Mouse (Mus musculus) cerebellum, adult 11 months (tissue): ENCODE data around the gene Hoxc6.

Experiments used
- DNase-seq: peaks from one replicate; pipeline ENCODE4 v3.0.0; 2022

The Hoxc6 gene

DNA sequence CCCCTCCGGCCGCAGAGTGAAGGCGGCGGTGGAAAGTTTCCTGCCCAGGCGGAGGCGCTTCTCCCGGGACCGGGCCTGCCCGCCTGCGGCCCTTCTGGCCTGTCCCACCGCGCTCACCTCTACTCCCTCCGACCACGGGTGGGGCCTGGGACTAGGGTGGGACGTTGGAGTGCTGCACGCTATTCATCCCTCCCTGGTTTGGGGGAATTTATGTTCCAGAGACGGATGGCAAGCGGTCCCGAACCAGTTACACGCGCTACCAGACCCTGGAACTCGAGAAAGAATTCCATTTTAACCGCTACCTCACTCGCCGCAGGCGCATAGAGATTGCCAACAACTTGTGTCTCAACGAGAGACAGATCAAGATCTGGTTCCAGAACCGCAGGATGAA lies 16.9 kb downstream of the Hoxc6 start:
- no peak for DNase-seq

GRCm38 (mm10) chr15:103015406-103016166 lies 17.5 kb downstream of the Hoxc6 start:
- DNase-seq = no peak

GRCm38 (mm10) chr15:103018636-103019035 lies 20.6 kb downstream of the Hoxc6 start, which contains the start of gene Hoxc4:
Gene Hoxc4 (plus strand): TSS chr15:103018934.
- no peak for DNase-seq

GRCm38 (mm10) chr15:103020899-103021418 lies 22.9 kb downstream of the Hoxc6 start:
- no peak for DNase-seq

- no peak for DNase-seq
Observed at GRCm38 (mm10) chr15:103021544-103021943, 23.5 kb downstream of the Hoxc6 start.

DNA sequence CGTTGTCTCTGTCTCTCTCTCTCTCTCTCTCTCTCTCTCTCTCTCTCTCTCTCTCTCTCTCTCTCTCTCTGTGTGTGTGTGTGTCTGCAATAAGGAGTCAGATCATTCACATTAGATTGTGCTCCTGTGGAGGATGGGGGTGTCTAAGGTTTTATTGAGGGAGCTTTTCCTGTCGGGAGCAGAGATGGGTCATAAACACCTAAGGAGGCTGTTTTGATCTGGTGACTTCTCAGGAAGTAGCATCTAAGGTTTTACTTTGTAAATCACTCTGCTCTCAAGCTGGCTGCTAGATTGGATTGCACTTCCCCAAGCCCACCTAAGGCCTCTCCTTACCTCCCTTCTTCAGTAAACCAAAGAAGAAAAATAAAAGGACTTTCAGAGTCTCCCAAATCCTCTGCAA lies 26.1 kb downstream of the Hoxc6 start:
- no peak for DNase-seq

DNA sequence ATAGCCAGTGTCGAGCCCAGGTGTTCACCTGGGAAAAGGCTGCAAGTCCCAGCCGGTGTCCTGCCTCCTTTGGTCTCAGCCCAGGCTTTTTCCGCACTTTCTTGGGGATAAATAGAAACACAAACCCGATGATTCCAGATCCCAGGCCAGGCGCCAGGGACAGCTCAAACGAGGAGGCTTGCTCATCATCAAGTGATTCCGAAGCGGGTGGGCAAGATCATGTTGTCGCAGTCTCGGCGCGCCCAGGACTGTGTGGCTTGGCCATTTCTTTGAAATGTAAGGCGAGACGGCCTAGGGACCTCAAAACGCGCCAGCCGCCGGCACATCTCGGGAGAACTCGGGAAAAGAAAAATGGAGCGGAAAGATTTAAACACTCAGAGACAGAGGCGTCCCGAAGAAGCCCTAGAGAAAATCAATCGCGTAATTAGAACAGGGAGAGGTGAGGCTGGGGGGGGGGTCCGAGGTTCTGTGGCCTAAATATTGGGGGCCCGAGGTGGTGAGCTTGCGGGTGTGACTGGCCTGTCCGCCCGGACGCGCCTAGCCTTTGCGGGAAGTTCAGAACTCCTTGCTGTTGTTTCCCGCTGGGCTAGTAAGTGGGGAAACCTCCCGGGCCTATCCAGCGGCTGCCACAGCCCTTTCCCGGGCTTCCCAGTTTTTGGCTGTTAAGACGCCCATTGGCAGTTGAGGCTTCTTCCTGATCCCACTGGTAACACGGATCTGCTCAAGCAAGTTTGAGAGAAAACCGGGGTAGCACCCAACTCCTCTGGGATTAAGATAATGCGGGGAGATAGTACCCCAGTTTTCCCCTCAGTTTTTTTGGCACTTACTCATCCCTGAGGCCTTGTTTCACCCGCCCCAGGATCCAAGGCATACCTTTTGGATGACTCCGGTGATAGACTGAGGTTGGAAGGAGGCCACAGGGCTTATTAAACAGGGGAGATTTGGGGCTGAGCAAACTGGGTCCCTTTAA lies 29.5 kb downstream of the Hoxc6 start:
- no peak for DNase-seq

DNA sequence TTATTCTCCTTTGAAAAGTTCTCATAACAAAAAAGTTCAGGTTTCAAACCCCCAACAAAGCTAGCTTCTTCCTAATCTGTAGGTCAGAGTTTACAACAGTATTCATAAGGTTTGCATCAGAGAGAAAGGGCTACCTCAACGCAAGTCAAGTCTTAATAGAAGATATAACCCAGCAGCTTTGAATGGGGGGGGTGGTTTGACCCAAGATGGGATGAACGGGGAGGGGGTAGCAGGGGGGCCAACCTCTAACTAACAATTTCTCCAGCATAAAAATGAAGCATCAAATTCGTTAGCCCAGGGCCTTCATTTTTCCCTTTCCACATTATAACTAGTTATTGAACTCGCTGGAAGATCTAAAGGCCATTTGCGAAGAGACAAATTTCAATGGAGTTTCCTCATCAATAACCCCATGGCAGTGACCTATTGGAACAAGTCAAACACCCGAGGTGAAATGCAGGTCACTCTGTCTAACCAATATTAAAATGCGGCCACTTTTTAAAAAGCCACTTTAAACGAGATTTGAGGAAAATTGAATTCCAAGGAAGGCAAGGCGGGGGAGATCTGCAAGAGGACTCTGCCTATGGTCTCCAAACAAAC lies 31.0 kb downstream of the Hoxc6 start:
- DNase-seq = no peak

GRCm38 (mm10) chr15:103030142-103030541 lies 32.1 kb downstream of the Hoxc6 start:
- DNase-seq = no peak

- DNase-seq = no peak
Observed at GRCm38 (mm10) chr15:103032167-103032566, 34.1 kb downstream of the Hoxc6 start.

- DNase-seq = no peak
Observed at GRCm38 (mm10) chr15:103032646-103033575, 34.9 kb downstream of the Hoxc6 start.

- DNase-seq = no peak
Observed at GRCm38 (mm10) chr15:103034043-103034806, 36.2 kb downstream of the Hoxc6 start.

GRCm38 (mm10) chr15:103034807-103035547 lies 36.9 kb downstream of the Hoxc6 start:
- DNase-seq = no peak

GRCm38 (mm10) chr15:103035548-103035881 lies 37.5 kb downstream of the Hoxc6 start:
- no peak for DNase-seq

DNA sequence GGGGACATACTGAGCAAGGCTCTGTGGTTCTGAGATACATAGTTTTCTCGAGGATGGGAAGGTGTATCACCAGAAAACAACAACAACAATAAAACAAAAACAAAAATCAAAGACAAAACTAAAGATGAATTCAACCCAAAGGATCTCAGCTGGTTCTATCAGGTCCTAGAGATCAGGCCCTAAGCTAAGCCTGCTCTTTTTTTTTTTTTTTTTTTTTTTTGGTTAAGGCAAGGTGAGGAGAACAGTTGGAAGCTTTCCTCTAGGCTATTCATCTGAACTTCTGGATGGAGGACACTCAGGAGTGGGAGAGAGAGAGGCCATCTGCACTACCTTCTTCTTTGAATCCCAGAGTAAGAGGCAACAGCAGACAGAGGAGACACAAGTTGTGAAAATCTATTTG lies 39.5 kb downstream of the Hoxc6 start:
- no peak for DNase-seq

DNA sequence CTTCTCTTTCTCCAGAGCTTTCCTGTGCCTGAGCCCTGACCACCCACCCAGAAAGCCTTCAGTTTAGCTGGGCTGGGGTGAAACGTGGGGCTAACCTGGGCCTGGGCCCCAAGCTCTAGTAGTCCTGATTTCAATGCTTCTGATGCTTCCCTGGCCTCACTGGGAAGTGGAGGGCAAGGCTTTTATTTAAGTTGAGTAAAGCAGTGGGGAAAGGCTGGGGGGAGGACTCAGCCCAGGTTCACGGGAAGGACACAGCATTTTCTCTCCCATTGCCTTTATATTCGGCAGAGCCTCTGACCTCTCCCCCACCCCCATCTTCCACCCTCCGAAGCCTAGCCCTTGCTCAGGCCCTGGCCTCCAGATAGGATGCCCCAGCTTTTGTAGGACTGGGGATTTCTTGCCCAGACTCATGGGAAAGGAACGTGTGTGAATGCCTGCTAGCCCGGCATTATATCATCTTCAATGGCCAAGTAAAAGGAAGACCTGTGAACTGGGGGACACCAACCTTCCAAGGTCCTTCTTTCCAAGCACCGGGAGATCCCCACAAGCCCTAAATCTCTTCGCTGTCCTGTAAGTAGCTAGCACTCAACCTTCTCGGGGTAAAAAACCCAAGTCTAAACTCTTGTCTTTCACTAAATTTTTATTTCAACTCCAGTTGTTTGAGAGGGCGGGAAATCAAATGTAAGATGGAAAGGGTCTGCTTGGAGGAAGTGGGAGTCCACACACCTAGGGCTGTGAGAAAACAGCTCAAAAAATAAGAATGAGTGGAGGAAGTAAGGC lies 40.8 kb downstream of the Hoxc6 start:
- no peak for DNase-seq

DNA sequence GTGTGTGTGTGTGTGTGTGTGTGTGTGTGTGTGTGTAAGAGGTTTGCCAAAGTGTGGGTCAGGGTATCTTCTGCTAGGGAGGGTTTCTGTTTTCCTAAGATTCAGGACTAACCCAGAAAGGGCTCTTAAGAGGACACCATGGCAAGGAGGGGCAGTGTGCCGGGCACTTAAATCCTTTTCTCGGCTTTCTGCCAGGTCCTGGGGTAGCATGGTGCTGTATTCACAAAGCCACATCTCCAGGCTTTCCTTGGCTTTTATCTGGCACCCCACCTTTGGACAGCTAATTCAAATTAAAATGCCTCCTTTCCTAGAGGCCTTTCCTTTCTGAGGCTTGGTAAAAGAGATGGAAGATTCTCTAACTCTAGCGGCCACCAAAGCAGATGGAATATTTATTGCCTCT lies 41.6 kb downstream of the Hoxc6 start:
- no peak for DNase-seq

- DNase-seq = no peak
Observed at GRCm38 (mm10) chr15:103040601-103041000, 42.5 kb downstream of the Hoxc6 start.

DNA sequence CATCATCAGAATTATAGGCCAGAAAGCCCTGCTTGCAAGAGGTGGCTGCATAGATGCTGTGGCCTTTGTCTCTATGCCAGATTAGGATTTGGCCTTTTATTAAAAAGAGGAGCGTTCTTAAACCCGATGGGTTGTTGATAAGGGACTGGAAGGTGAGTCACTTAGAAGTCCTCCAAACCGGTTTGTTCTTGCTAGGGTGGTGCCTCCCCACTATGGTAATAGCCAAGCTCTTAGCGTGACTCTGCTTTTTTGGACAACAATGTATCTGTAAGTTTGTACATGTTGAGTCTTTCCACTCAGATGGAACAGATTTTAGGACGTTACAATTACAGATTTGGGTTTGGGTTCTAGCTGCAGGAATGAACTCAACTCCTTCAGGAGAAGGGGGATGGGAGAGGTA lies 43.6 kb downstream of the Hoxc6 start:
- DNase-seq = no peak

- no peak for DNase-seq
Observed at GRCm38 (mm10) chr15:103042209-103042608, 44.2 kb downstream of the Hoxc6 start.
